Mouse (Mus musculus) cerebellum, adult 8-10 months (tissue): Measurements from ENCODE around the gene Ppfia4.

Experiments used
- DNase-seq: peaks from one replicate; pipeline ENCODE4 v3.0.0; 2022

The Ppfia4 gene

DNA sequence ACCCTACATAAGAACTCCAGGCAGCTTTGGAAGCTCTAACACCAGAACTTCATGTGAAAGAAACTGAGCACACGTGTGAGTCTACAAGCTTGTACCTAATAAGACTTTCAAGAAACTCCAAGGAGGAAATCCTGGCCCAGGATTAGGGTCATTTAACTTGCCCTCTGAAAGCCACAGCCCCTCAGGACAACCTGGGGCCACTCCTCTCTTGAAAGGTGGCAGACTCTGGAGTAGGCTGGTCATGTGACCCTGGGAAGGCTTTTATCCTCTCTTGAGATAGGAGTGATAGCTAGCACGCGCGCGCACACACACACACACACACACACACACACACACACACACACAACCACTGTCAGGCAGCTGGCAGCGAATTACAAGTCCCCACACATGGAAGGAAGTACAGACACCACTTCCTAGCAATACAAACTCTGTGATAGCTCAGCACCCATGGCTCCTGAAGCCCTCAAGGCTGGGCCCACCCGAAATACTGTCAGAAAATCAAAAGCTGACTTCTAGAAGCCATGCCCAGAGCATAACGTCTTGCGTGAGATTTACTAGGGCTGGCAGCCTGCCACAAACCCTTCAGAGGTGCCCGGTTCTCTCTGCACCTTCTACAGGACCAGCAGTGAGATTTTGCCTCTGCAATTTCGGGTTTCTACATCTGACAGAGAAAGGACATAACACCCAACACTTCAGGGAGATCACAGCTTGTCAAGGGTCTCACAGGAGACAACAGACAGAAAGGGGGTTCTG is 4.4 kb upstream of the Ppfia4 start:
- DNase-seq: peak; percentile 31

DNA sequence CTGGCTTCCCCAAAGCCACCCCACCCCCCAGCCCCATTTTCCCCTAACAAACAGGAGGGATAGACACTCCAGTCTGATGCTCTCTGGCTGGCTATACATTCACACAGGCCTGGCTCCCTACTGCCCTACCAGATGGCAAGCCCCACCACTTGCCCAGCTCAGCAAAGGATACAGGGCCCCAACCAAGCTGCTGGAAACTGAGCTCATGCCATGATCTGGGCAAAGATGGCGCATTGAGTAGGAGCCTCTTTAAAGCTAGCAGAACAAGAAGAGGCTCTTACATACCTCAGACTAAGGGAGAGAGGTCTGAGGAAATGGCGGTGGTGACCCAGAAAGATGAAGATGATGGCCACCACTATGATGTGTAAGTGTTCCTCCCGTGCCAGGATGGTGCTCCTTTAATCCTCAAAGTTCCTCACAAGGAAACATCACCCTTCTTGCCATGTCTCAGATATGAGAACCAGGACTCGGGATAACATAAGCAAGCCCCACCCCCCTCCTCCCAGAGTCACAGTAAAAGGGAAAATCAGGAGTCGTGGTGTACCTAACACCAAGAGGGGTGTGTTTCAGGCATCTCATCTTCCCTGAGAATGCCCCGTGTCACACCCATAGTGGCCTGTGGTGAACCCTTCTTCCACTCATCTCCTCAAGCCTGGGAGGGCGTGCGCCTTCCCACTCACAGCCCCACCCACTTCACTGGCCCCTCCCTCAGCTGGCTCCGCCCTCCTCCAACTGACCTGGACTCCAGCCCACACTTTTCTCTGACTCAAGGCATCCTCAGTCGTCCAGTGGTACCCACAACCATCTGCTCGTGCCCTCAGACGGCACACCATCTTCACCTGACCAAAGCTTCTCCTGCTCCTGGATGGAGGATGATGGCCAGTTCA is 3.4 kb upstream of the Ppfia4 start:
- DNase-seq: peak; percentile 78

DNA sequence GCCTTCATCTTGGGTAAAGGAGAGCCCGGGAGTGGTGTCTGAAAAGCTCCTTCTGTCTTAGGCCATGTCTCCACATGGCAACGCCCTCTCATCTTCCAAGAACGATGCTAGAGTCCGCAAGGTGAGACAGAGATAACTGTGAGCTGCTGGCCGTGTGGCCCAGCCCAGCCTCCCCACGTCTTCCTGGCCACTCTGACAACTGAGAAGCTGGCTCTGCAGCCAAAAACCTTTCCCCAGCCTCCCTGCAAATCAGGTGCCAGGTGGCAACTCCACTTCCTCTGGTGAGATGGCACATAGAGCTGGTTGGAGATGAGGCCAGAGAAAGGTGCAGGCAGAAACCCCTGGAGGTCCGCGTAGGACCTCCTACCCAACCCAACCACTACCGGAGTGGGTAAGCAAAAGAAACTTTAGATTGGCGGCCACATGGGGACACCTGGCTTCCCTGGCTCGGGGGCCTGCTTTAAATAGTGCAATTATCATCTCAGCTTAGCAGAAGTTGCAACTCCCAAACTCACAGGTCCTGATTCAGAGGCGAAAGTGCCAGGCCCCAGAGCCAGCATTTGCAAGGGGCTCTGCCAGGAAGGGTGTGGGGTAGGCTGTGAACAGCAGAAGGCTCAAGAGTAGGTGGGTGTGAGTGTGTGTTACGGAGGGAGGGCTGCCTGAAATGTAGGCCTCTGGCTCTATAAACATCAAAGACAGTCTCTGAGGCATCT is 2.6 kb upstream of the Ppfia4 start:
- peak; percentile 86 for DNase-seq

DNA sequence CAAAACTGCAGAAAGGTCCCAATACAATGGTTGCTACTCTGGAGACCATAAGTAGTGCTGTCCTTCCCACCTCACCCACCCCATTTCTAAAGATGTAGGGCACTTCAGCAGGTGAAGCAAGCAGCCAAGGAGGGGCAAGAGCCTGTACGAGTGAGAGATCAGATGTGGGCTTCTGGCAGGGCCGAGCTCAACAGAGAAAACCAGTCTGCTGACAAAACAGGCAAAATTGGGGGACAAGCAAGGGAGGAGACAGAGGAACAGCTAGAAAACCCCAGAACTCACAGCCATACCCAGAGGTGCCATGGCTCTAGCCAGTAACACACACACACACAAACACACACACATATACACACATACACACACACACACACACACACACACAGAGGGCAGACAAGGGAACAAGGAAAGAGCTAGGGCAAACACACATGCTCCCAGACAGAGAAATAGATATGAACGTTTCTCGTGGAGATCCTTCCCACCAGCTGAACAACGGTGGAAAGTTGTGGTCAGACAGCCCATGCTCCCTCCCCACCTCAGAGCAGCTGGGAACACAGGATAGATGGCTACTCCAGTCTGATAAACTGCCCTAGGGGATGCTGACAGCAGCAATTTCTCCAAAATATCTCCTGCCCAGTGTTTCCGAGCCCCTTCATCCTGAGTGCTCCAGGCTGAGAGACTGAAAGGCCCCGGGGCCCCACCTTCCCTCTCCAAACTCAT is 1.5 kb upstream of the Ppfia4 start:
- DNase-seq: peak; percentile 38

DNA sequence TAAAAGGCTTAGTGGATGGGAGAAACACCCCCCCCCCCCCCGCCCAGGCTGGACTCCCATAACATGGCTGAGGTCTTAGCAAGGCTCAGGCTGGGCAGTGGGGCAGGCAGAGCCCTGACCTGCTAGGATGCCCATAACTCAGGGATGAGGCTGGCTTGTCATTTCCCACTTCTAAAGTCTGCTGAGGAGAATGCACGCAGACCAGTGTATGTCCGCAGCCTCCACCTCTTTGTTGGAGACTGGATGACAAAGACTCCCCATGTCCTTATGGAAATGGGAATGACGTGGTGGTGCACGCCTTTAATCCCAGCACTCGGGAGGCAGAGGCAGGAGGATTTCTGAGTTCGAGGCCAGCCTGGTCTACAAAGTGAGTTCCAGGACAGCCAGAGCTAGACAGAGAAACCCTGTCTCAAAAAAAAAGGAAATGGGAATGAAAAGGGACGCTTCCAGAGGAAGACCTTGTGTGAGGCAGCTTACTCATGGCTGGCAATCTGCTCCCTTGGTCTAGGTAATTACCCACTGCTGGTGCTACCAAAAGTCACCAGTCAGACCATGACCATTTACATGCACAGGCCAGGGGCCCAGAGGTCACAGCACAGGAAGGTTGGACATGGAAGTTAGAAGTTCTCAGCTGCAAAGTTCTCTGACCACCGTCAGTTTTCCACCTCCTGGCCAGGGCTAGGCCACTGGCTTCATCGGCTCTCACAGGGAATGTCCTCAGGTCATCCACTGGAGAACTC is 813 bp upstream of the Ppfia4 start:
- DNase-seq: peak; percentile 36

DNA sequence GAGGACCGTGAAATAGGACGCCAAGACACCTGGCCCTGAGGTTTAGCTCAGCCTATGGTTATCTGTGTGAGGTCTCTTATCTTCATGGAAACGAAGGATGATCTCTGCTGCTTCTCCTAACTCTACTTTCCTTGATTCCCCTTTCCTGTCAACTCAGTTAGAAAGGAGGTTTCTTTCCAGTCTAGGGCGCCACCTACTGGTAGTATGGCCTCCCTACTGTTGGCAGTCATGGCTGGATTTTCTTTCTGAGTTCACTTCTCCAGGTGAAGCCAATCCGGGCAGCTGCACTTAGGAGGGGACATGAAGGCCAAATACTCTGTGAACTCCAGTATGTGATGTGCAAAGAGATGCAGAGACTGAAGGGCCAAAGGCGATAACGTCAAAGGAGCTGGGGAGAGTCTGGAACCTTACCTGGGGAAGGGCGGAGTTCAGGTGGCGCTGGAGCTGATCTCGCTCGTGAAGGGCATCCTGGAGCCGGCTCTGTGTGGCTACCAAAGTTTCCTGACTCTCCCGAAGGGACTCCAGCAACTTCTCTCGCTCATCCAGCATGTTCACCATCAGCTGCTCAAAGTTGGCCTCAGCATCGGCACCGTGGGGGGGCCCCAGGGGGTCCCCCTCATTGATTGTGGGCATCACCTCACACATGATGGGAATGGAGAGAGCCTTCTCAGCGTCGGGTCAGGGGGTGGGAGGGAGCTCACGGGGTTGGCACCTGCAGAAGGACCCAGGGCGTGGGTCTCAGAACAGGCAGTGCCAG is 671 bp downstream of the Ppfia4 start:
- DNase-seq: peak; percentile 90

DNA sequence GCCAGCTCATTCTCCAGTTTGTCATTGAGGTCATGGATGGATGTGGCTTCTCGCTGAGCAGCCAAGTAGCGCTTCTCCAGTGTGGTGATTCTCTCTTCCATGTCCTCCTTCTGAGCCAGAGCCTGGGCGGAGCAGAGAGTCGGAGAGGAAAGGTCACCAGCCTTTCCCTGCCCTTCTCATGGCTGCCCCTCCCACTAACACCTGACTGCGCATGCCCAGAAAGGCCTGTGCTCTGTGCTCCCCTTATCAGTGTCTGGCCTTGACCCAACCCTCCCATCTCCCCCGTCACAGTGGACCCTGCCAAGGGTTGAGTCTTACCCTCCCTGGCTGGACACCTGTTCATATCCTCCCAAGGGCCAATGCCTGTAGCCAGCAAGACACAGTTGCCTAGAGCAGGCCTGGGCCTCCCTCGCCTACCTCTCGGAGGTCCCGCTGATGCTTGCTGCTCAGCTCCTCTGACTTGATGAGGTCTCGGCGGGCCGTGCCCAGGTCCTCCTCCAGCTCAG is 5.8 kb downstream of the Ppfia4 start:
- DNase-seq: no peak

DNA sequence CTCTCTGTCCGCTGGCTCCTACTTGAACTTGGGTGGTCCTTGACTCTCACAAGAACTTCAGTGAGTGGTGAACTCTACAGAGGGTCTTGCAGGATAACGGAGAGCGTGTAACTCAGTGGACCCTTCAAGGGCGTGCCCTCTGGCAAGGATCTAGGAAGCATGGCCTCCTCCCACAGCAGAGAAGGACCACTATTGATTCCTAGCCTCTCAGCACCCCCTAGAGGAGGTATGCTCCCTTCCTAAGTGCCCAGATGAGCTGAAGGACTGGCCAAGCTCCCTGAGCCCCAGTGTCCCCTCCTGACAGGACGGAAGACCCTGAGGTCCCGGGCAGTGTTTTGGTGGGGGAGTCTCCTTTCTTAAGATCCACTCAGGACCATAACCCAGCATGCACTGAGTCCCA is 10.1 kb downstream of the Ppfia4 start:
- DNase-seq: no peak

DNA sequence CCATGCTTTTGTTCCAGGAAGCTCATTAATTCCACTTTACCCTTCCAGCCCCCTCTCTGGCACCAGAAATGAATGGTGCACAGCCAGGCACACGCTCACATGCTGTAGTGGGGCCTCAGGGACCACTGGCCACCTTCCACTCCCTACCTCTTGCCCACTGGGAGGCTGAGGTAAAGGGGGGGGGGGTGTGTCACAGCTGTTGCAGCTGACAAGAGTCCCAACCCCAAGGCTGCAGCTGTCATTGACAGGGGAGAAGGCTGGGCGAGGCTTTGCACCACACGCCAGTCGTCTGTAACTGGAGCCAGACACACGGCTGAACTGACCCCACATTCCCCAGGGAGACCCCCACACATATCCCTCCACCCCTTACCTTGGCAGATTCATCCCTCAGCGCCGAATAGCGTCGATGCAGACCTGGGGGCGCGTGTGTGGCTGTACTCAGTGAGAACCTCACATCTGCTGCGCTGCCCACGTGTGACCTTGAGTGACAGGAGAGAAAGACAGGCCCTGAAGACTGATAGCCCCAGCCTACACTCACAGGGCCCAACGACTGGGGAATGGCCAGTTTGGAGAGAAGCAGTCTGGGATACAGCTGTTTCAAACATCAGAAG is 11.9 kb downstream of the Ppfia4 start:
- no peak for DNase-seq

DNA sequence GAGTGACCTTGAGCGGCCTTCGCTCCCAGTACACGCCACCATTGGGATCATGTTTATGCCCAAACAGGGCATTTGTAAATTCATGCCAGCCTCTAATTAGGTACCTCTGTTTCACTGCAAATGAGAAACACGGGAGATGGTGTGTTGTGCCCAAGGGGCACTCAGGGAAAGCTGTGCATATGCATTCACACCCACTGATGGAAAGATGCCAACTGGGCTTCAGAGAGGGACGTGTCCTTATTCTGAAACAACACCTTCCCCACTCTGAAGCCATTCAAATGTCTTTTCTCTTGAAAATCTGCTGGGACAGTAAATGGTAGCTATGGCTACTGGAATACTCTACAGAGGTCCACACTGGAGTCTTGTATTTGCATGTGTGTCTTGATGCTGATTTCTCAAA is 14.5 kb downstream of the Ppfia4 start:
- DNase-seq: no peak

DNA sequence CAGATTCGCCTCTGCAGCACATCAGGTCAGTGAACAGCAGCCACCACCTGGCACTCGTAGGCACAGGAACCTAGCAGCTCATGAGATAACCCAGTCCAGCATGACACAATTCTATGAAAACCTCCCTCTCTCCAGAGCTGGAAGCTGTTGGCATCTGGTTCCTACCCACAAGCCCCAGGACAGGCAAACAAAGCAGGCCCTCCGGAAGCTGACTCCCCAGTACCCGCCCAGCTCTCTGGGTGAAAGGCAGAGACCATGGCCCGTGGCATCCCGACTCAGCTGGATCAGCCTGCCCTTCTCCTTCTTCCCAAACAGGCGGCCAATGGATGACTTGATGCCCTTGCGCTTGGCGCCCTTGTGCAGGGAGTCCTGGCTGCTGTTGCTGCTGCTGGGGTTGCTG is 16.4 kb downstream of the Ppfia4 start:
- no peak for DNase-seq

DNA sequence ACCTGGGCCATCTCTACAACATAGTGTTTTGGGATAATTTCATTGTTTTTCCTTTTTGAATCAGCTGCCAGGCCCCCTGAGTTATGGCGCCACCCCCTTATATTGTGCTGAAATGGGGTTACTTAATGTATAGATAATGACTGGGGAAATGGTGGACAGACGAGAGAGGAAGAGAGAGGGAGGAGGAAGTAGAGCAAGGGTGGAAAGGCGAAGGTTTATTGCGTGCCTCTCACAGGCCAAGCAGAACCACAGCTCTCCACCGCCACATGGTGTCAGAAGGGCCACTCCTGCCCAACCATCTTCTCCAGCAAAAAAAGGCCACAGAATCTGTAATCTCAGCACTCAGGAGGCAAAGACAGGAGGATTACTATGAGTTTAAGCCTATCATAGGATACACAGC is 17.5 kb downstream of the Ppfia4 start:
- DNase-seq: no peak

DNA sequence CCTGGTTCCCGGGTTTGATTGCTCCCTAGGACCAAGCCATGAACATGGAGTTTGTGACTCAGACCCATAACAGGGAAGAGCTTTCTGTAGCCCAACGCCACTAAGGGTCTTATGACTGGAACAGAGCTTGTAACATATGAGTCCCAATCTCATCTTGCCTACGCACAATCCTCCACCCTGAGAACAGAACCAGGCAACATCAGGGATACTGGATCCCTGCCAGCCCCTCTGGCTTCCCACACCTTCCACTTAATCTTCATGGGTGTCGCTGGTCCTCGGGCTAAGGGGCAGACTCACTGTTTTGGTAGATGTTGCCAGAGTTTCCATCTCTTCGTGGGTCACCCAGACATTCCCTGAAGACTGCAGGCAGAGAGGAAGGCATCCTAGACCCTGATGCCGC is 21.0 kb downstream of the Ppfia4 start:
- no peak for DNase-seq

DNA sequence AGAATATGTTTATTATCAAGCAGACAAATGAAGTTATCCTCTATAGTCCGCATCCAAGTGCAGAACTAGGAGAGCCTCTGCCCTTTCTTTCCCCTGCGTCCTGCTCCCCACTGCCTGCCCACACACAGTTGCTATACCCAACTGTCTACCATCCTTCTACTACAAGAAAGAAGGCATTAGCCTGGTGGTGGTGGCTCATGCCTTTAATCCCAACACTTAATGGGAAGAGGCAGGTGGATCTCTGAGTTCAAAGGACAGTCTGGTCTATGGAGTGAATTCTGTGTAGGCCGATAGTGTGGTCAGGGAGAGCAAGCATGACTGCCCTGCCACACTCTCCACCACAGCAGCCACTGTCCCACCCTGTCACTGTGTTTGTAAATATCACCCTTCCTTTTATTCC is 22.0 kb downstream of the Ppfia4 start:
- DNase-seq: no peak

DNA sequence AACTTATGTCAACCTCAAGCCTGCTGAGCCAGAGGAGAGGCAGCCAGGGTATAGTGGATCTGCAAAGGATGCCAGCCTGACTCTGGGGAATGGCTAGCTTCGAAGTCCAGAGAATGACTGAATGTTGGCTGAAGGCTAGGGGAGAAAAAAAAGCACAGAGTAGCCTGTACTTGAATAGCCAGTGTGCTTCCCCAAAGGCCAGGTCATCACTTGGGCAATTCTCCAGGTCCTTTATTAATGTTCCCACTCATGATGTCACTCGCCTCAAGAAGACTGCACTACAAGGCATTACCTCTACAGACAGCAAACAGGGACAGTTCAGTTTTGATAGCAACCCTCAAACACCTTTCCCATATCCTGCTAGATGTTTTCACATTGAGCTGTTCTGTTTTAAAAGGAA is 22.4 kb downstream of the Ppfia4 start:
- DNase-seq: no peak

DNA sequence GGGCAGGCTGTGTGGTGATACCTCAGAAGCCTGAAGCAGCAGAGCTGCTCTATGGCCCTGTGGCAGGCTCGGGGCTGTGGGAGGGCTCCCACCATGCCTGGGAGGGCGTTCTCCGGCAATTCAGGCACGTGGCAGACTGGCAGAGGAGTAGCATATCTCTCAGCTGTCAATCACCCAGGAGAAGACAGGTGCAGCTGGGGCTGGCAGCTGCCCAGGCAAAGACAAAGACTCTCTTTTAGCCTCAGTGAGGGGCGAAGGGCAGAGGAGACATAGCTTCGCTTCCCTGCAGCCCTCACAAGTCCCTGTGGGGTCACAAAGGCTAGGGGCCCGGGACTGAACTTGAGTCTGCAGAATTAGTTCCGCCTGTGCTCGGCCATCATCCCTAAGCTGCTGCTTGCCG is 25.3 kb downstream of the Ppfia4 start:
- no peak for DNase-seq

DNA sequence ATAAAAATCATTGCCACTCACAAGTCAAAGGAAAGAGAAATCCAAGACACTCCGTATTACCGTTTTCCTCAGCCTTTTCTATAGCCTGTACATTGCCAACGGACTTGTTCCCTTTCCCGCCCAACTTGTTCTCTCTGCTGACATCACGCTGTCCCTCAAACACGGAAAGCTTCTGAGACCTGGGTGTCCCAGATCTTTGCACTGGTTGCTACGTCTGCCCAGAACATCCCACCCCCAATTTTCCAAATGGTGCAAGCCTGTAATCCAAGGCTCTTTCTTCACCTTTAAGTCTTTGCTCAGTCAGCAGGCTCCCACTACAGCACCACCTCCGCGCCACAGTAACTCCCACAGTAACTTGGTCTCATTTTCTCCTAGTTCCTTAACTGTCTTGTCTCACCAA is 27.8 kb downstream of the Ppfia4 start:
- DNase-seq: no peak

DNA sequence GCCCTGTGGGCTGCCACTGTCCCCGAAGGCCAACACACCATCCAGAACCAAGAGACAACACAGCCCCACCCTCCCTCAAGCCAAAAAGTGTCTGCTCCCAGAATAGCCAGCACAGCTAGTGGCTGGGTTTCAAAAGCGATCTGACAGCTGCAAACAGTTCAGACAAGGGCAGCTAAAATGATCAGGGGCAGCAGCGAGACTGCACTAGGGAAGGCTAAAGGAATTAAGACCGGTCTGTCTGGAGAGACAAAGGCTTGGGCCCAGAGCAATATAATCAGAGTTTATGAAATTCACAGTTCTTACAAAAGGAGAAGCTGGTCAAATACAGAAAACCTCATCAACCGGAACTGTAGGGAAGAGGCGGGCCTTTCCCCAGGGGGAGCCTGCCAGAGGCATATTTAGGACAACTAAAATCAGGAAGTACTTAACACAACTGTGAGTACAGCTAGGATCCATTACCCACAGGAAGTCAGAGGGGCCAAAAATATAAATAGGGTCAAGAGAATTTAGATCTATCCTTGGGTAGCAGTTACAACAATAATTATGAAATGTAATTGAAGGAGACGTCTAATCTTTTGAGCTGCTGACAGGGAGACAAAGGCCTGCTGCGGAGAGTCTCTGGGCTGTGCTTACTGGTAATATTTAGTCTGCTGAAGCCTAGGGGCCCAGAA is 30.0 kb downstream of the Ppfia4 start:
- DNase-seq: no peak

DNA sequence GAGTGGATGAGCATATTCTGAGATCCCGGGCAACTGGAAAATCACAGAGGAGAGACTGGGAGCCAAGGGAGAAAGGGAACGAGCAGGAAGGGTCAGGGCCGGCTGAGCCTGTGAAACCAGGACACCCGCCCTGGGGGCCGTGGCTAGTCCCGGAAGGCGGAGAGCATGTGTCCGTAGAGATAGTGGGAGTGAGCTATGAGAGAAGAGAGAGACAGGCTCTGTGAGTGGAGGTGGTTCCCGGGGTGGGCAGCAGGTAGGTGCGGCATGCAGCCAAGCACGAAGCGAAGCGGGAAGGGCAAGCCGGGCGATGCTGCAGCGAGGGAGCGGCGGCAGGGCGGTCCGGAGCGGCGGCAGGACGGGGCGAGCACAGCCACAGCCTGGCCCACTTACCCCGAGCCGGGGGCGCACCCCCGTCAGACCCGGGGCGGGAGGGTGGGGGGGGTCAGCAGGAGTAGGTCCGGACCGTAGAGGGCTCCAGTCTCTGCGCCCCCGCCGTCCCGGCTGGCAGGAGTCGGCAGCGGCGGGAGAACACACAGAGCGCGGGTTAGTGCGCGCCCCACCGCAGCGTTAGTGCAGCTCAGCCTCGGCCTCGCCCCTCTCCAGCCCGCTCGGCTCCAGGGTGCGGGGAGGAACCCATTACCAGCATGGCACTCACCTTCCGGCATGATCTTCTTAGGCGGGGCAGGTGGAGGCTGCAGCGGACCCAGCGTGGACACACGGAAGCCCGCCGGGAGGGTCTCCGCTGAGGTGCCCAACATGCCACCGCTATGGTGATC is 33.9 kb downstream of the Ppfia4 start:
- peak; percentile 59 for DNase-seq
